Mouse (Mus musculus): ENCODE measurements around the gene Ppp1ca. TPM values are rescaled to one million over a fixed set of nuclear protein-coding genes. Genes with fewer than 3 reads are reported as not detected.

The Ppp1ca gene
- polyA plus RNA-seq, 1 experiment, result 509 TPM

DNA sequence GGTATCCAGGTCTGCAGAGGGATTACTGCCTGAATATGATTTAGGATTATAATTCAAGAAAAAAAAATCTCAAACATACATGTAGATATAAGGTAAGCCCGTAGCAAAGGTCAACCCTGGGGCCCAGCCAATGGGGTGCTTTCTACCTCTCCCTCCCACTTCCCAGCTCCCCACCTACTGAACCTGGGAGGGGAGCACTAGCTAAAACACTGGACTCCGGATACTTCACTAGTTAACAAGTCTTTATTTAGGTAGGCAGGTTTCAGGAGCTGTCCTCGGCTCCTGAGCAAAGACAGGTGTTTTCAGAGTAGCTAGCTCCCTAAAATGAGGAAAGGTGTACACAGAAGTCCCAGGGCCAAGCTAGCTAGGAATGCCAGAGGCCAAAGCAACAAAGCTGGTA is 27.8 kb upstream of the Ppp1ca start:
- Histone ChIP-seq H3K4me1 (ENCODE audit: control insufficient read depth, insufficient read depth, low read length) (peaks cover 7% of the 10 kb centered on the region; the same call in 1 of the 2 replicates), H3K4me3 (ENCODE audit: insufficient read depth, low read depth, low read length) (no peak overlapping the region), H3K27ac (ENCODE audit: insufficient read depth, low read depth, low read length) (no peak overlapping the region), H3K36me3 (ENCODE audit: control insufficient read depth, insufficient read depth, low read length) (no peaks in the 10 kb centered on the region), H3K27me3 (replicated peaks; ENCODE audit: control insufficient read depth, insufficient read depth, low read length) (no peaks in the 10 kb centered on the region)
- no peak for DNase-seq
- WGBS, result 74% methylated on average over 3 of the region's 3 CpGs
- no peak for TF ChIP-seq CTCF (conservative IDR thresholded peaks at IDR 0.05; ENCODE audit: insufficient read depth, insufficient read length, low read depth, low read length)
- no peak for TF ChIP-seq POLR2A (IDR thresholded peaks at IDR 0.05; ENCODE audit: low read depth, low read length)

DNA sequence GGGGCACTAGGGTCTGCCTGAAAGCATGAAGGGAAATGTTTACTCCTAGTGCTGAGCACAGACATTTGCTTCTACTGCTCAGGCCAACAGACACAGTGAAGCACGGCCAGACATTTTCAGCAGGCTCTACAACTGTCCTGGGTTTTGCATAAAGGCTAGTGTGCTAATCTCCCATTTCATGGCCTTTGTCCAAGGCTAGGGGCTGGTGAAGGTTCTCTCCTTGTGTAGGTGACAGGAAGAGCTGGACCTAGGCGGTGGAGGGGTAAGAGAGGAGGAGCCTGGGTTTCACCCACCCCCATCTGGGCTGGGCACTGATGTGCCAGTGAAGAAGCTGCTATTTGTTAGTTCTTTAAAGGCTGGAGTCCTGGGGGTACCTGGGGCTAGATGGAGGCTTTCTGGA is 27.1 kb upstream of the Ppp1ca start:
- TF ChIP-seq CTCF (conservative IDR thresholded peaks at IDR 0.05; ENCODE audit: insufficient read depth, insufficient read length, low read depth, low read length) (no peak), POLR2A (IDR thresholded peaks at IDR 0.05; ENCODE audit: low read depth, low read length) (no peak)
- DNase-seq, result no peak
- peaks cover 7% of the 10 kb centered on the region; the same call in 1 of the 2 replicates for H3K4me1 ChIP-seq (ENCODE audit: control insufficient read depth, insufficient read depth, low read length)
- 76% methylated on average over 2 of the region's 2 CpGs for WGBS
- H3K27ac ChIP-seq (ENCODE audit: insufficient read depth, low read depth, low read length), result no peak overlapping the region
- H3K27me3 ChIP-seq (replicated peaks; ENCODE audit: control insufficient read depth, insufficient read depth, low read length), result no peaks in the 10 kb centered on the region
- no peak overlapping the region for H3K4me3 ChIP-seq (ENCODE audit: insufficient read depth, low read depth, low read length)
- no peaks in the 10 kb centered on the region for H3K36me3 ChIP-seq (ENCODE audit: control insufficient read depth, insufficient read depth, low read length)

DNA sequence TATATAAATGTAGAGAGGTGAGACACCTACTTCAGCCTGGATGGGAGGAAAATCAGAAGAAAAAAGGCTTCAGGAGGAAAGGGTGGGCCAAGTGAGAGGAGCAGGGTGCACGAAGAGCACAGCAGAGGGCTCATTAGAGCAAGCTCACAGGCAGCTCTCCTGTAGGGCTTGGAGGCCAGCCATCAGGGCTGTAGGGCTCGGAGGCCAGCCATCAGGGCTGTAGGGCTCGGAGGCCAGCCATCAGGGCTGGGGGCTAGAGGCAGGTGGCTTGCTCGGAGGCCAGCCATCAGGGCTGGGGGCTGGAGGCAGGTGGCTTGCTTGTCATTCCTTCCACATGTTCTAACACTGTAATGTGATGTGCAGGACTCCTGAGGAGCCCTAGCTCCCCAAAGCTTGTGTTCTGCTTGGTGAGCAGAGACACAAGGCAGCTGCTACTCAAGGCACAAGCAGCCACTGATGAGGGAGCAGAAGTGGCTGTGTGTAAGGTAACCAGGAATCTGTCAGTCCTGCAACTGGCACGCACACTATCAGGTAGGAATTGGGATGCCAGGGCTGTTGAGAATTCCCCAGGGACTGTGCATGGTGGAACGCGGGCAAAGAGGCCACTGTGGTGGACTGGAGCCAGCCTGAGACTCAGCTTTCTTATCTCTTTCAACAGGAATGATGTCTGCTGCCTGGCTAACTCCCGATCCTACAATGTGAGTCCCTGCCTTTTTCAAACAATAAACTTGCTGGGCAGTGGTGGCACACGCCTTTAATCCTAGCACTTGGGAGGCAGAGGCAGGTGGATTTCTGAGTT is 25.0 kb upstream of the Ppp1ca start:
- H3K4me3 ChIP-seq (ENCODE audit: insufficient read depth, low read depth, low read length), result no peak overlapping the region
- H3K36me3 ChIP-seq (ENCODE audit: control insufficient read depth, insufficient read depth, low read length), result no peaks in the 10 kb centered on the region
- WGBS, result 88% methylated on average over 9 of the region's 9 CpGs
- H3K27ac ChIP-seq (ENCODE audit: insufficient read depth, low read depth, low read length), result no peak overlapping the region
- no peaks in the 10 kb centered on the region for H3K27me3 ChIP-seq (replicated peaks; ENCODE audit: control insufficient read depth, insufficient read depth, low read length)
- TF ChIP-seq POLR2A (IDR thresholded peaks at IDR 0.05; ENCODE audit: low read depth, low read length), result no peak
- TF ChIP-seq CTCF (conservative IDR thresholded peaks at IDR 0.05; ENCODE audit: insufficient read depth, insufficient read length, low read depth, low read length), result no peak
- no peak for DNase-seq
- H3K4me1 ChIP-seq (ENCODE audit: control insufficient read depth, insufficient read depth, low read length), result peaks cover 13% of the 10 kb centered on the region; the same call in 1 of the 2 replicates

DNA sequence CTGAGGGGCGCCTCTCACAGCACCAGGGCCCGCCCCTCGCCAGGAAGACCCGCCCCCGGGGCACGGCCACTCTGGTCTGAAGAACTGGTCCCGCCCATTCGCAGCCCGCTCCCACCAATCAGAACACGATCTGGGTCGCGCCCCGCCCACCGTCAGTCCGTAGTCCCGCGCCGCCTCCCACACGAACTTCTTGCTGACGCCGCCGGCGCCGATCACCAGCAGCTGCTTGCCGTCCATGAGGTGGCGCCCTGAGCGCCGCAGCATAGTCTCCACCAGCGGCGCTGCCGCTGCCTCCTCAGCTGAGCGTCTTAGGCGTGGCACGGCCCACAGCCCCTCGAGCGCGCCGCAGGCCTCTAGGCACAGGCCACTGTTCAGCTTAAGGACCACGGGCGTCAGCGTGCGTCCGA is 22.5 kb upstream of the Ppp1ca start:
- DNase-seq, result peak; percentile 100
- Histone ChIP-seq H3K4me3 (ENCODE audit: insufficient read depth, low read depth, low read length) (peak overlapping the region; percentile 62), H3K27ac (ENCODE audit: insufficient read depth, low read depth, low read length) (peak overlapping the region; percentile 87), H3K36me3 (ENCODE audit: control insufficient read depth, insufficient read depth, low read length) (no peaks in the 10 kb centered on the region), H3K4me1 (ENCODE audit: control insufficient read depth, insufficient read depth, low read length) (peaks cover 5% of the 10 kb centered on the region; the same call in 1 of the 2 replicates), H3K27me3 (replicated peaks; ENCODE audit: control insufficient read depth, insufficient read depth, low read length) (no peaks in the 10 kb centered on the region)
- WGBS, result 1% methylated on average over 43 of the region's 43 CpGs
- TF ChIP-seq CTCF (conservative IDR thresholded peaks at IDR 0.05; ENCODE audit: insufficient read depth, insufficient read length, low read depth, low read length), result peak; percentile 81
- peak; percentile 67 for TF ChIP-seq POLR2A (IDR thresholded peaks at IDR 0.05; ENCODE audit: low read depth, low read length)

DNA sequence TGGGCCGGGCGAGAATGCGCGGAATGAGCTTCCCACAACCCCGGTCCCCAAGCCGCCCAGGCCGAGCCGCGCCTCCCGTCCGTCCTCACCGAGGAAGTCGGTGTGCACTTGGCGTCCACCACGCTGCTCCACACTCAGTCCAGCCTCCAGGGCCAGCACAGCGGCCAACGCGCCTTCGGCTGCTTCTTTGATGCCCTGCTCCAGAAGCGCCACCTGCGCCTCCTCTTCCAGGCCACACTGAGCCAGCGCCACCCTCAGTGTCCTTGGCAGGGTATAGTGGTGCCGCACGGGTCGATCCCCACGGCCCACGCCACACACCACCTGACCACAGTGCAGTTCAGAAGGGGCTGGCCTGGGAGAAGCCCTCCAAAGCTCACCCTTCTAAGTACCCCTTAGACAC is 22.1 kb upstream of the Ppp1ca start:
- Histone ChIP-seq H3K27me3 (replicated peaks; ENCODE audit: control insufficient read depth, insufficient read depth, low read length) (no peaks in the 10 kb centered on the region), H3K4me3 (ENCODE audit: insufficient read depth, low read depth, low read length) (peak overlapping the region; percentile 62), H3K36me3 (ENCODE audit: control insufficient read depth, insufficient read depth, low read length) (no peaks in the 10 kb centered on the region), H3K4me1 (ENCODE audit: control insufficient read depth, insufficient read depth, low read length) (peaks cover 5% of the 10 kb centered on the region; the same call in 1 of the 2 replicates), H3K27ac (ENCODE audit: insufficient read depth, low read depth, low read length) (peak overlapping the region; percentile 87)
- no peak for TF ChIP-seq CTCF (conservative IDR thresholded peaks at IDR 0.05; ENCODE audit: insufficient read depth, insufficient read length, low read depth, low read length)
- no peak for TF ChIP-seq POLR2A (IDR thresholded peaks at IDR 0.05; ENCODE audit: low read depth, low read length)
- DNase-seq, result no peak
- 4% methylated on average over 27 of the region's 27 CpGs for WGBS

DNA sequence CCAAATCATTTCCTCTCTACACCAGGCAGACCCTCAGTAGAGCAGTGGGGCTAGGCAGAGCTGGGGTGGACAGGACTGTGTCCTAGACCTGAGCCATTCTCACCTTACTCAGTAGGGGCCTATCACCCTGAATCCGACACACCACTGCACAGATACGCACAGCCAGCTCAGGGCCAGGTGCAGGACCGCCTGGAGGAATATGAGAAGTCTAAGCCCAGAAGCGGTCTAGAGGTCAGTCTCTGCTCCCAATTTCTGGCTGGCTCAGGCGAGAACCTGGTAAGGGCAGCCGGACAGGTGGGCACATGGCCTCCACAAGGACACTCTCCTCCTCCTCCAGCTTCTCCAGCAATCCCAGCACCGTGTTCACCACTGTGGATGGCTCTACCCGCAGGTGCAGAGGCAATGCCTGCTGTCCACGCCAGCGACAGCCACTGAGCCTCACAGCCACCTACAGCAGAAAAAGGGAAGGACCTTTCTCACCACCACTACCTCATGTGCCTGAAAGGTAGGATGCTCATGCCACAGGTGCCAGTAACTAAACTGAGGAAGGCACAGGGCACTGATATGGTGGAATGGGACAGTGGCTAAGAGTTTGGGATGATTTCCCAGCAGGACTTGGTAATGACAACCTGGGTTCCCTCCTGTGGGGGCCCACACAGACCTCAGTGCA is 21.0 kb upstream of the Ppp1ca start:
- no peak for TF ChIP-seq POLR2A (IDR thresholded peaks at IDR 0.05; ENCODE audit: low read depth, low read length)
- no peak for TF ChIP-seq CTCF (conservative IDR thresholded peaks at IDR 0.05; ENCODE audit: insufficient read depth, insufficient read length, low read depth, low read length)
- Histone ChIP-seq H3K27ac (ENCODE audit: insufficient read depth, low read depth, low read length) (no peak overlapping the region), H3K4me1 (ENCODE audit: control insufficient read depth, insufficient read depth, low read length) (peaks cover 5% of the 10 kb centered on the region; the same call in 1 of the 2 replicates), H3K36me3 (ENCODE audit: control insufficient read depth, insufficient read depth, low read length) (no peaks in the 10 kb centered on the region), H3K4me3 (ENCODE audit: insufficient read depth, low read depth, low read length) (no peak overlapping the region), H3K27me3 (replicated peaks; ENCODE audit: control insufficient read depth, insufficient read depth, low read length) (no peaks in the 10 kb centered on the region)
- DNase-seq, result no peak
- WGBS, result 90% methylated on average over 10 of the region's 10 CpGs
